Mouse (Mus musculus) MEL (cell line): Measurements from ENCODE around the gene Olfr806. TPM values are rescaled to one million over a fixed set of nuclear protein-coding genes. Genes with fewer than 3 reads are reported as not detected.

ENCODE experiments used
- DNase-seq: peaks from one replicate; pipeline ENCODE4 v3.0.0; 2011; ENCODE audit warnings: low read depth, low spot score
- H3K27ac ChIP-seq: 2 replicates; pipeline ENCODE4 v1.5.1; 2012; ENCODE audit warnings: low read depth, mild to moderate bottlenecking, control low read depth, low read length, moderate library complexity; ENCODE audit not compliant: control insufficient read depth
- H3K27me3 ChIP-seq, 2 experiments: fragments of 150-350 bp in 1 of 2; sonication (generic) in 1 of 2; 2 replicates each; pipeline ENCODE4 v1.6.1; 2012; ENCODE audit warnings: low read length in 2 of 2, mild to moderate bottlenecking in 2 of 2, improper control_type of control experiment in 1 of 2, moderate library complexity in 1 of 2; ENCODE audit not compliant: insufficient read depth in 2 of 2, control insufficient read depth in 1 of 2
- H3K36me3 ChIP-seq, 2 experiments: 2 replicates each; pipeline ENCODE4 v1.6.1; 2012 to 2014; ENCODE audit warnings: low read length in 2 of 2, improper control_type of control experiment in 1 of 2, inconsistent platforms in 1 of 2, mild to moderate bottlenecking in 1 of 2; ENCODE audit not compliant: insufficient read depth in 2 of 2, control insufficient read depth in 1 of 2
- H3K4me1 ChIP-seq, 2 experiments: fragments of 150-350 bp in 1 of 2; sonication (generic) in 1 of 2; 2 replicates each; pipeline ENCODE4 v1.6.1; 2012; ENCODE audit warnings: low read length in 2 of 2, improper control_type of control experiment in 1 of 2, mild to moderate bottlenecking in 1 of 2; ENCODE audit not compliant: insufficient read depth in 2 of 2, control insufficient read depth in 1 of 2
- H3K4me3 ChIP-seq, 2 experiments: fragments of 150-350 bp in 1 of 2; sonication (generic) in 1 of 2; 2 replicates each; pipeline ENCODE4 v1.5.1; 2012; ENCODE audit warnings: low read depth in 2 of 2, low read length in 2 of 2, mild to moderate bottlenecking in 2 of 2, moderate library complexity in 2 of 2, control low read depth in 1 of 2, improper control_type of control experiment in 1 of 2; ENCODE audit not compliant: control insufficient read depth in 1 of 2, insufficient read depth in 1 of 2
- H3K79me2 ChIP-seq: 2 replicates; pipeline ENCODE4 v1.6.1; 2012; ENCODE audit warnings: mild to moderate bottlenecking, low read length, moderate library complexity; ENCODE audit not compliant: control insufficient read depth, poor library complexity, insufficient read depth
- H3K9ac ChIP-seq: 2 replicates; pipeline ENCODE4 v1.6.1; 2012; ENCODE audit warnings: low read depth, mild to moderate bottlenecking, control low read depth, low read length, moderate library complexity; ENCODE audit not compliant: control insufficient read depth, poor library complexity, severe bottlenecking
- H3K9me3 ChIP-seq: fragments of 150-350 bp; sonication (generic); replicated peaks from 2 replicates; pipeline ENCODE4 v1.6.1; 2012; ENCODE audit warnings: mild to moderate bottlenecking, low read length, improper control_type of control experiment, moderate library complexity; ENCODE audit not compliant: insufficient read depth
- CHD2 ChIP-seq: IDR thresholded peaks from 2 replicates; pipeline ENCODE4 v1.6.1; 2011; ENCODE audit warnings: low read length, improper control_type of control experiment
- E2F4 ChIP-seq: IDR thresholded peaks from 2 replicates; pipeline ENCODE4 v1.6.1; 2011; ENCODE audit warnings: low read depth, low read length, improper control_type of control experiment, borderline replicate concordance
- ELF1 ChIP-seq: IDR thresholded peaks from 2 replicates; pipeline ENCODE4 v1.6.1; 2014; ENCODE audit warnings: low read depth, mild to moderate bottlenecking, inconsistent platforms, low read length, improper control_type of control experiment, moderate library complexity
- EP300 ChIP-seq, 2 experiments: IDR thresholded peaks; 2 replicates each; pipeline ENCODE4 v1.6.1; 2011; ENCODE audit warnings: improper control_type of control experiment in 2 of 2, low read length in 2 of 2, low read depth in 1 of 2, mild to moderate bottlenecking in 1 of 2
- ETS1 ChIP-seq: IDR thresholded peaks from 2 replicates; pipeline ENCODE4 v1.6.1; 2012; ENCODE audit warnings: low read depth, mild to moderate bottlenecking, inconsistent platforms, low read length, improper control_type of control experiment, moderate library complexity
- GATA1 ChIP-seq: IDR thresholded peaks from 2 replicates; pipeline ENCODE4 v1.6.1; 2011; ENCODE audit warnings: low read depth, low read length, improper control_type of control experiment
- KAT2A ChIP-seq: conservative IDR thresholded peaks from 2 replicates; pipeline ENCODE4 v1.6.1; 2012; ENCODE audit warnings: low read depth, low read length, improper control_type of control experiment, inconsistent platforms
- MAFK ChIP-seq: IDR thresholded peaks from 2 replicates; pipeline ENCODE4 v1.6.1; 2011; ENCODE audit warnings: low read depth, mild to moderate bottlenecking, low read length, improper control_type of control experiment, borderline replicate concordance
- MAX ChIP-seq: IDR thresholded peaks from 2 replicates; pipeline ENCODE4 v1.6.1; 2011; ENCODE audit warnings: low read length, improper control_type of control experiment
- MEF2A ChIP-seq: IDR thresholded peaks from 2 replicates; pipeline ENCODE4 v1.6.1; 2014; ENCODE audit warnings: low read depth, mild to moderate bottlenecking, inconsistent platforms, low read length, improper control_type of control experiment; ENCODE audit not compliant: poor library complexity, insufficient replicate concordance, severe bottlenecking; ENCODE audit errors: extremely low read depth
- MXI1 ChIP-seq: IDR thresholded peaks from 2 replicates; pipeline ENCODE4 v1.6.1; 2011; ENCODE audit warnings: mild to moderate bottlenecking, low read depth, low read length, improper control_type of control experiment
- NELFE ChIP-seq: IDR thresholded peaks from 2 replicates; pipeline ENCODE4 v1.6.1; 2011; ENCODE audit warnings: low read depth, low read length, improper control_type of control experiment
- POLR2A ChIP-seq, 2 experiments: IDR thresholded peaks; 2 replicates each; pipeline ENCODE4 v1.6.1; 2011 to 2012; ENCODE audit warnings: low read length in 2 of 2, mild to moderate bottlenecking in 2 of 2, control low read depth in 1 of 2, improper control_type of control experiment in 1 of 2, low read depth in 1 of 2, moderate library complexity in 1 of 2; ENCODE audit not compliant: control insufficient read depth in 1 of 2, insufficient read depth in 1 of 2, poor library complexity in 1 of 2
- POLR2AphosphoS2 ChIP-seq: IDR thresholded peaks from 2 replicates; pipeline ENCODE4 v1.6.1; 2011; ENCODE audit warnings: low read length, improper control_type of control experiment
- RAD21 ChIP-seq: IDR thresholded peaks from 2 replicates; pipeline ENCODE4 v1.6.1; 2011; ENCODE audit warnings: mild to moderate bottlenecking, low read depth, low read length, improper control_type of control experiment
- SIN3A ChIP-seq: IDR thresholded peaks from 2 replicates; pipeline ENCODE4 v1.6.1; 2012; ENCODE audit warnings: low read length, improper control_type of control experiment, inconsistent platforms
- SMC3 ChIP-seq: IDR thresholded peaks from 2 replicates; pipeline ENCODE4 v1.6.1; 2011; ENCODE audit warnings: low read depth, low read length, improper control_type of control experiment
- UBTF ChIP-seq: IDR thresholded peaks from 2 replicates; pipeline ENCODE4 v1.6.1; 2012; ENCODE audit warnings: low read depth, mild to moderate bottlenecking, inconsistent platforms, low read length, improper control_type of control experiment, moderate library complexity, borderline replicate concordance; ENCODE audit not compliant: insufficient read depth
- USF1 ChIP-seq: IDR thresholded peaks from 2 replicates; pipeline ENCODE4 v1.6.1; 2014; ENCODE audit warnings: low read depth, mild to moderate bottlenecking, inconsistent platforms, low read length, improper control_type of control experiment, moderate library complexity
- USF2 ChIP-seq, 2 experiments: IDR thresholded peaks; 2 replicates each; pipeline ENCODE4 v1.6.1; 2011 to 2012; ENCODE audit warnings: improper control_type of control experiment in 2 of 2, low read length in 2 of 2, borderline replicate concordance in 1 of 2, inconsistent platforms in 1 of 2, low read depth in 1 of 2, mild to moderate bottlenecking in 1 of 2; ENCODE audit not compliant: insufficient read depth in 1 of 2
- ZNF384 ChIP-seq: IDR thresholded peaks from 2 replicates; pipeline ENCODE4 v1.6.1; 2012; ENCODE audit warnings: low read depth, mild to moderate bottlenecking, inconsistent platforms, low read length, improper control_type of control experiment
- polyA plus RNA-seq, 2 experiments: library from polyadenylated mRNA; stranded (reverse) in 1 of 2; unstranded in 1 of 2; fragments of >175 nt in 1 of 2; fragments of >200 nt in 1 of 2; gene quantifications; 2 replicates each; pipeline versions ENCODE4 v1.2.1 to v1.2.4; 2012; ENCODE audit warnings: low replicate concordance in 2 of 2, low read depth in 1 of 2; ENCODE audit not compliant: insufficient read length in 2 of 2, insufficient read depth in 1 of 2, missing spikeins in 1 of 2
- total RNA-seq: library from RNA; depleted of rRNA; stranded (reverse); fragments of 300-350 nt; gene quantifications from 2 replicates; pipeline ENCODE4 v1.2.3, GENCODE M21; 2012; rRNA removed

Olfr806 gene
- total RNA-seq = not detected in 2 replicates
- not detected for polyA plus RNA-seq

GRCm38 (mm10) chr10:129741821-129742220 lies at the start of gene Olfr806:
Gene Olfr806 (minus strand): TSS chr10:129741921.
- H3K36me3 ChIP-seq = no peaks in the 10 kb centered on the region
- H3K27ac ChIP-seq = no peak within 1 kb of the TSS
- TF ChIP-seq E2F4 = no peak
- no peak for TF ChIP-seq MXI1
- TF ChIP-seq USF1 = no peak
- no peak for TF ChIP-seq MAX
- TF ChIP-seq GATA1 = no peak
- TF ChIP-seq CHD2 = no peak
- TF ChIP-seq ZNF384 = no peak
- no peak for TF ChIP-seq USF2 (IDR thresholded peaks at IDR 0.05; ENCODE audit: borderline replicate concordance in 1 of 2, insufficient read depth in 1 of 2, low read depth in 1 of 2, low read length in 2 of 2)
- TF ChIP-seq SIN3A = no peak
- TF ChIP-seq EP300 (IDR thresholded peaks at IDR 0.05; ENCODE audit: low read depth in 1 of 2, low read length in 2 of 2) = no peak
- no peak for TF ChIP-seq POLR2AphosphoS2
- no peak for TF ChIP-seq MAFK
- TF ChIP-seq ELF1 = no peak
- no peak for TF ChIP-seq MEF2A
- no peak for TF ChIP-seq SMC3
- no peak for TF ChIP-seq ETS1
- TF ChIP-seq RAD21 = no peak
- H3K79me2 ChIP-seq = no peaks in the 10 kb centered on the region
- no peaks in the 10 kb centered on the region for H3K4me1 ChIP-seq
- H3K4me3 ChIP-seq = no peak within 1 kb of the TSS
- H3K9ac ChIP-seq = no peak within 1 kb of the TSS
- no peaks in the 10 kb centered on the region for H3K27me3 ChIP-seq
- no peak for DNase-seq
- H3K9me3 ChIP-seq = no peaks in the 10 kb centered on the region

GRCm38 (mm10) chr10:129778123-129778522 lies 36.4 kb upstream of the Olfr806 start:
- Histone ChIP-seq H3K9ac (no peak overlapping the region), H3K9me3 (no peaks in the 10 kb centered on the region), H3K79me2 (no peaks in the 10 kb centered on the region), H3K4me3 (no peak overlapping the region)
- no peak for TF ChIP-seq MAFK
- TF ChIP-seq ZNF384 = no peak
- TF ChIP-seq KAT2A = no peak
- no peak for TF ChIP-seq MAX
- TF ChIP-seq POLR2A (IDR thresholded peaks at IDR 0.05; ENCODE audit: control insufficient read depth in 1 of 2, insufficient read depth in 1 of 2, low read depth in 1 of 2, low read length in 2 of 2, poor library complexity in 1 of 2) = no peak
- TF ChIP-seq RAD21 = no peak
- no peak for TF ChIP-seq ELF1
- TF ChIP-seq UBTF = no peak
- no peak for TF ChIP-seq USF2 (IDR thresholded peaks at IDR 0.05; ENCODE audit: borderline replicate concordance in 1 of 2, insufficient read depth in 1 of 2, low read depth in 1 of 2, low read length in 2 of 2)
- no peak for TF ChIP-seq GATA1
- TF ChIP-seq NELFE = no peak
- TF ChIP-seq, all 39 proteins: peak for 0
- Histone ChIP-seq H3K36me3 (no peaks in the 10 kb centered on the region), H3K4me1 (no peaks in the 10 kb centered on the region), H3K27me3 (no peaks in the 10 kb centered on the region), H3K27ac (no peak overlapping the region)
- no peak for DNase-seq
